Mouse (Mus musculus) myocyte (in vitro differentiated cells): ENCODE measurements around the gene Tspan5.

ENCODE experiments used
- E2F4 ChIP-seq: IDR thresholded peaks from one replicate; pipeline ENCODE4 v1.6.1; 2011; ENCODE audit warnings: mild to moderate bottlenecking, control low read depth, moderate library complexity; ENCODE audit not compliant: insufficient read depth
- MAX ChIP-seq: IDR thresholded peaks from one replicate; pipeline ENCODE4 v1.6.1; 2011; ENCODE audit warnings: low read depth, mild to moderate bottlenecking, control low read depth
- POLR2A ChIP-seq: IDR thresholded peaks from one replicate; pipeline ENCODE4 v1.6.1; 2011; ENCODE audit warnings: low read depth, mild to moderate bottlenecking, control low read depth, moderate library complexity; ENCODE audit not compliant: insufficient read length
- POLR2AphosphoS2 ChIP-seq: IDR thresholded peaks from one replicate; pipeline ENCODE4 v1.6.1; 2011; ENCODE audit warnings: low read depth, control low read depth; ENCODE audit not compliant: insufficient read length
- REST ChIP-seq: IDR thresholded peaks from one replicate; pipeline ENCODE4 v1.6.1; 2011; ENCODE audit warnings: mild to moderate bottlenecking, control low read depth, moderate library complexity; ENCODE audit not compliant: insufficient read depth, insufficient read length
- USF1 ChIP-seq: IDR thresholded peaks from one replicate; pipeline ENCODE4 v1.6.1; 2011; ENCODE audit warnings: low read depth, mild to moderate bottlenecking, control low read depth, moderate library complexity

- TF ChIP-seq POLR2A: no peak
- no peak for TF ChIP-seq E2F4
- no peak for TF ChIP-seq REST
- TF ChIP-seq USF1: no peak
- TF ChIP-seq MAX: no peak
- TF ChIP-seq POLR2AphosphoS2: no peak
Measured at GRCm38 (mm10) chr3:138861589-138861988, 119.6 kb downstream of the Tspan5 start.
